Mouse (Mus musculus): ENCODE measurements around the gene Hoxb3. TPM values are rescaled to one million over a fixed set of nuclear protein-coding genes. Genes with fewer than 3 reads are reported as not detected.

The Hoxb3 gene
- total and polyA plus RNA-seq, 2 experiments from 2014 or later: 9.2 TPM; not detected in 1

GRCm38 (mm10) chr11:96351831-96352230 lies 28.7 kb downstream of the Hoxb3 start:
- H3K9ac ChIP-seq (replicated peaks; ENCODE audit: low read length, poor library complexity, severe bottlenecking): no peak overlapping the region
- DNase-seq (ENCODE audit: low spot score) (peak; percentile 71), ATAC-seq (ENCODE audit: low FRiP score) (no peak)
- no peak for TF ChIP-seq CTCF (IDR thresholded peaks at IDR 0.05)
- no peak overlapping the region for H3K4me3 ChIP-seq (ENCODE audit: low read depth, low read length)
- under 1% methylated on average over 22 of the region's 22 CpGs for WGBS
- no peak overlapping the region for H3K4me2 ChIP-seq (ENCODE audit: low read depth, low read length, poor library complexity, severe bottlenecking)
- no peaks in the 10 kb centered on the region for H3K36me3 ChIP-seq (ENCODE audit: insufficient read depth, low read length)
- no peak overlapping the region for H3K27ac ChIP-seq (ENCODE audit: low read depth, low read length)
- H3K4me1 ChIP-seq (ENCODE audit: insufficient read depth, low read length): no peaks in the 10 kb centered on the region
- no peaks in the 10 kb centered on the region for H3K9me3 ChIP-seq (ENCODE audit: low read length)
- H3K27me3 ChIP-seq (ENCODE audit: insufficient read depth, low read length): peaks cover 80% of the 10 kb centered on the region

GRCm38 (mm10) chr11:96352691-96353521 lies 29.8 kb downstream of the Hoxb3 start:
- no peak for TF ChIP-seq CTCF (IDR thresholded peaks at IDR 0.05)
- no peaks in the 10 kb centered on the region for H3K36me3 ChIP-seq (ENCODE audit: insufficient read depth, low read length)
- no peak overlapping the region for H3K4me2 ChIP-seq (ENCODE audit: low read depth, low read length, poor library complexity, severe bottlenecking)
- DNase-seq (ENCODE audit: low spot score) (no peak), ATAC-seq (ENCODE audit: low FRiP score) (no peak)
- H3K9me3 ChIP-seq (ENCODE audit: low read length): no peaks in the 10 kb centered on the region
- WGBS: 1% methylated on average over 73 of the region's 75 CpGs
- H3K9ac ChIP-seq (replicated peaks; ENCODE audit: low read length, poor library complexity, severe bottlenecking): no peak overlapping the region
- H3K27ac ChIP-seq (ENCODE audit: low read depth, low read length): no peak overlapping the region
- no peaks in the 10 kb centered on the region for H3K4me1 ChIP-seq (ENCODE audit: insufficient read depth, low read length)
- peak overlapping the region; percentile 9 for H3K4me3 ChIP-seq (ENCODE audit: low read depth, low read length)
- peaks cover 84% of the 10 kb centered on the region for H3K27me3 ChIP-seq (ENCODE audit: insufficient read depth, low read length)

GRCm38 (mm10) chr11:96353522-96353841 lies 30.4 kb downstream of the Hoxb3 start:
- no peak overlapping the region for H3K4me2 ChIP-seq (ENCODE audit: low read depth, low read length, poor library complexity, severe bottlenecking)
- WGBS: under 1% methylated on average over 14 of the region's 14 CpGs
- no peak overlapping the region for H3K9ac ChIP-seq (replicated peaks; ENCODE audit: low read length, poor library complexity, severe bottlenecking)
- no peaks in the 10 kb centered on the region for H3K4me1 ChIP-seq (ENCODE audit: insufficient read depth, low read length)
- no peak for DNase-seq (ENCODE audit: low spot score)
- no peaks in the 10 kb centered on the region for H3K36me3 ChIP-seq (ENCODE audit: insufficient read depth, low read length)
- no peak overlapping the region for H3K27ac ChIP-seq (ENCODE audit: low read depth, low read length)
- no peaks in the 10 kb centered on the region for H3K9me3 ChIP-seq (ENCODE audit: low read length)
- H3K4me3 ChIP-seq (ENCODE audit: low read depth, low read length): peak overlapping the region; percentile 9
- no peak for TF ChIP-seq CTCF (IDR thresholded peaks at IDR 0.05)
- peaks cover 83% of the 10 kb centered on the region for H3K27me3 ChIP-seq (ENCODE audit: insufficient read depth, low read length)
- ATAC-seq (ENCODE audit: low FRiP score): no peak

- no peaks in the 10 kb centered on the region for H3K9me3 ChIP-seq (ENCODE audit: low read length)
- WGBS: 4% methylated on average over 8 of the region's 8 CpGs
- H3K4me3 ChIP-seq (ENCODE audit: low read depth, low read length): no peak overlapping the region
- H3K36me3 ChIP-seq (ENCODE audit: insufficient read depth, low read length): no peaks in the 10 kb centered on the region
- no peak overlapping the region for H3K4me2 ChIP-seq (ENCODE audit: low read depth, low read length, poor library complexity, severe bottlenecking)
- DNase-seq (ENCODE audit: low spot score): no peak
- no peak for TF ChIP-seq CTCF (IDR thresholded peaks at IDR 0.05)
- H3K27me3 ChIP-seq (ENCODE audit: insufficient read depth, low read length): peaks cover 79% of the 10 kb centered on the region
- ATAC-seq (ENCODE audit: low FRiP score): no peak
- no peaks in the 10 kb centered on the region for H3K4me1 ChIP-seq (ENCODE audit: insufficient read depth, low read length)
- H3K9ac ChIP-seq (replicated peaks; ENCODE audit: low read length, poor library complexity, severe bottlenecking): no peak overlapping the region
- H3K27ac ChIP-seq (ENCODE audit: low read depth, low read length): no peak overlapping the region
Observed at GRCm38 (mm10) chr11:96353939-96354338, 30.8 kb downstream of the Hoxb3 start.

GRCm38 (mm10) chr11:96354376-96354775 lies 31.2 kb downstream of the Hoxb3 start:
- Histone ChIP-seq H3K36me3 (ENCODE audit: insufficient read depth, low read length) (no peaks in the 10 kb centered on the region), H3K27me3 (ENCODE audit: insufficient read depth, low read length) (peaks cover 77% of the 10 kb centered on the region), H3K9ac (replicated peaks; ENCODE audit: low read length, poor library complexity, severe bottlenecking) (no peak overlapping the region), H3K4me1 (ENCODE audit: insufficient read depth, low read length) (no peaks in the 10 kb centered on the region), H3K4me3 (ENCODE audit: low read depth, low read length) (no peak overlapping the region), H3K27ac (ENCODE audit: low read depth, low read length) (no peak overlapping the region), H3K9me3 (ENCODE audit: low read length) (0 out of 2 replicates have a peak, but pooled peaks cover under 1% of the 10 kb centered on the region), H3K4me2 (ENCODE audit: low read depth, low read length, poor library complexity, severe bottlenecking) (no peak overlapping the region)
- DNase-seq (ENCODE audit: low spot score) (no peak), ATAC-seq (ENCODE audit: low FRiP score) (no peak)
- TF ChIP-seq CTCF (IDR thresholded peaks at IDR 0.05): no peak
- 1% methylated on average over 25 of the region's 25 CpGs for WGBS

GRCm38 (mm10) chr11:96354801-96355311 lies 31.7 kb downstream of the Hoxb3 start:
- 0 out of 2 replicates have a peak, but pooled peaks cover 4% of the 10 kb centered on the region for H3K9me3 ChIP-seq (ENCODE audit: low read length)
- H3K27ac ChIP-seq (ENCODE audit: low read depth, low read length): no peak overlapping the region
- H3K4me2 ChIP-seq (ENCODE audit: low read depth, low read length, poor library complexity, severe bottlenecking): no peak overlapping the region
- ATAC-seq (ENCODE audit: low FRiP score): no peak
- H3K4me3 ChIP-seq (ENCODE audit: low read depth, low read length): no peak overlapping the region
- H3K36me3 ChIP-seq (ENCODE audit: insufficient read depth, low read length): no peaks in the 10 kb centered on the region
- TF ChIP-seq CTCF (IDR thresholded peaks at IDR 0.05): no peak
- no peak for DNase-seq (ENCODE audit: low spot score)
- 6% methylated on average over 9 of the region's 9 CpGs for WGBS
- H3K4me1 ChIP-seq (ENCODE audit: insufficient read depth, low read length): no peaks in the 10 kb centered on the region
- H3K27me3 ChIP-seq (ENCODE audit: insufficient read depth, low read length): peaks cover 77% of the 10 kb centered on the region
- H3K9ac ChIP-seq (replicated peaks; ENCODE audit: low read length, poor library complexity, severe bottlenecking): no peak overlapping the region

All from midbrain, postnatal 0 days (tissue).